Mouse (Mus musculus) neural tube, embryonic 13.5 days (tissue): ENCODE measurements around the gene R3hcc1l. TPM values are rescaled to one million over a fixed set of nuclear protein-coding genes. Genes with fewer than 3 reads are reported as not detected.

ENCODE experiments used
- ATAC-seq: fragments of 200-750 bp; cut with Nextera tagmentation; 2 replicates; pipeline ENCODE4 v1.8.0; 2017; ENCODE audit warnings: low read depth, mild to moderate bottlenecking, moderate TSS enrichment, moderate library complexity
- H3K27ac ChIP-seq: fragments of 300-500 bp; sonication (generic); replicated peaks from 2 replicates; pipeline ENCODE4 v1.5.1; 2015; ENCODE audit warnings: moderate library complexity, mild to moderate bottlenecking, inconsistent platforms
- H3K27me3 ChIP-seq: fragments of 300-500 bp; sonication (generic); 2 replicates; pipeline ENCODE4 v1.6.1; 2015; ENCODE audit warnings: mild to moderate bottlenecking, inconsistent platforms
- H3K36me3 ChIP-seq: fragments of 300-500 bp; sonication (generic); 2 replicates; pipeline ENCODE4 v1.6.1; 2015; ENCODE audit warnings: mild to moderate bottlenecking, inconsistent platforms
- H3K4me1 ChIP-seq: fragments of 300-500 bp; sonication (generic); replicated peaks from 2 replicates; pipeline ENCODE4 v1.6.1; 2015; ENCODE audit warnings: inconsistent platforms
- H3K4me2 ChIP-seq: fragments of 300-500 bp; sonication (generic); 2 replicates; pipeline ENCODE4 v1.6.1; 2015; ENCODE audit warnings: inconsistent platforms, mild to moderate bottlenecking, moderate library complexity
- H3K4me3 ChIP-seq: fragments of 300-500 bp; sonication (generic); 2 replicates; pipeline ENCODE4 v1.5.1; 2015; ENCODE audit warnings: mild to moderate bottlenecking, inconsistent platforms
- H3K9ac ChIP-seq: fragments of 300-500 bp; sonication (generic); 2 replicates; pipeline ENCODE4 v1.6.1; 2015; ENCODE audit warnings: moderate library complexity, mild to moderate bottlenecking, inconsistent platforms
- H3K9me3 ChIP-seq: fragments of 300-500 bp; sonication (generic); 2 replicates; pipeline ENCODE4 v1.6.1; 2016; ENCODE audit warnings: inconsistent platforms
- WGBS: fragments of 180-500 bp; shearing (Covaris S2); methylation state at CpG from one replicate; pipeline ENCODE4 v1.1.7; 2015; 5-methylcytosine and 5-hydroxymethylcytosine counted together
- polyA plus RNA-seq: library from polyadenylated mRNA; unstranded; fragments of >200 nt; fragmentation: Nextera tagmentation; extraction: Ambion mirVana; gene quantifications from 2 replicates; pipeline ENCODE4 v1.2.1, GENCODE M21; 2015

Gene R3hcc1l
- polyA plus RNA-seq, 1 experiment from 2014 or later: 16.2 TPM

- no peak for ATAC-seq
- Histone ChIP-seq H3K36me3 (no peaks in the 10 kb centered on the region), H3K4me2 (no peak overlapping the region), H3K9me3 (no peaks in the 10 kb centered on the region), H3K27me3 (no peaks in the 10 kb centered on the region), H3K27ac (no peak overlapping the region), H3K4me1 (peaks cover 16% of the 10 kb centered on the region), H3K4me3 (no peak overlapping the region), H3K9ac (no peak overlapping the region)
- WGBS: 93% methylated on average over 8 of the region's 8 CpGs
These were observed 2.4 kb upstream of the R3hcc1l start for GRCm38 (mm10) chr19:42516121-42516520.

GRCm38 (mm10) chr19:42517957-42518619 is 471 bp upstream of the R3hcc1l start:
- Histone ChIP-seq H3K4me1 (peaks cover 19% of the 10 kb centered on the region), H3K4me2 (peak overlapping the region; percentile 78), H3K36me3 (no peaks in the 10 kb centered on the region), H3K4me3 (peak overlapping the region; percentile 84), H3K9me3 (no peaks in the 10 kb centered on the region), H3K9ac (peak overlapping the region; percentile 86), H3K27me3 (no peaks in the 10 kb centered on the region), H3K27ac (peak overlapping the region; percentile 74)
- WGBS: 33% methylated on average over 24 of the region's 24 CpGs
- peak; percentile 19 for ATAC-seq

GRCm38 (mm10) chr19:42519760-42520159 is 1.2 kb downstream of the R3hcc1l start:
- Histone ChIP-seq H3K4me2 (peak overlapping the region; percentile 78), H3K36me3 (no peaks in the 10 kb centered on the region), H3K9me3 (no peaks in the 10 kb centered on the region), H3K27ac (no peak overlapping the region), H3K27me3 (no peaks in the 10 kb centered on the region), H3K4me1 (peaks cover 19% of the 10 kb centered on the region), H3K9ac (peak overlapping the region; percentile 86; the same call in 1 of the 2 replicates), H3K4me3 (peak overlapping the region; percentile 84)
- no peak for ATAC-seq
- WGBS: 47% methylated on average over 9 of the region's 9 CpGs

GRCm38 (mm10) chr19:42524703-42525102 is 6.1 kb downstream of the R3hcc1l start:
- Histone ChIP-seq H3K36me3 (no peaks in the 10 kb centered on the region), H3K27me3 (no peaks in the 10 kb centered on the region), H3K4me2 (no peak overlapping the region), H3K4me3 (no peak overlapping the region), H3K27ac (no peak overlapping the region), H3K9ac (no peak overlapping the region), H3K9me3 (no peaks in the 10 kb centered on the region), H3K4me1 (peaks cover 10% of the 10 kb centered on the region)
- 95% methylated on average over 2 of the region's 2 CpGs for WGBS
- no peak for ATAC-seq

- WGBS: 82% methylated on average over 9 of the region's 9 CpGs
- no peak overlapping the region for H3K9ac ChIP-seq
- H3K4me3 ChIP-seq: no peak overlapping the region
- ATAC-seq: no peak
- no peaks in the 10 kb centered on the region for H3K4me1 ChIP-seq
- no peaks in the 10 kb centered on the region for H3K9me3 ChIP-seq
- no peaks in the 10 kb centered on the region for H3K36me3 ChIP-seq
- H3K27ac ChIP-seq: no peak overlapping the region
- H3K27me3 ChIP-seq: no peaks in the 10 kb centered on the region
- no peak overlapping the region for H3K4me2 ChIP-seq
These were observed 11.5 kb downstream of the R3hcc1l start for GRCm38 (mm10) chr19:42529992-42530437.

- no peaks in the 10 kb centered on the region for H3K27me3 ChIP-seq
- no peak for ATAC-seq
- WGBS: 79% methylated on average over 3 of the region's 3 CpGs
- no peaks in the 10 kb centered on the region for H3K36me3 ChIP-seq
- no peak overlapping the region for H3K9ac ChIP-seq
- H3K9me3 ChIP-seq: no peaks in the 10 kb centered on the region
- no peak overlapping the region for H3K4me2 ChIP-seq
- H3K4me3 ChIP-seq: no peak overlapping the region
- H3K4me1 ChIP-seq: peaks cover 2% of the 10 kb centered on the region
- no peak overlapping the region for H3K27ac ChIP-seq
These were observed 15.9 kb downstream of the R3hcc1l start for GRCm38 (mm10) chr19:42534427-42534826.

- H3K9me3 ChIP-seq: no peaks in the 10 kb centered on the region
- H3K27ac ChIP-seq: no peak overlapping the region
- 98% methylated on average over 1 of the region's 1 CpGs for WGBS
- no peaks in the 10 kb centered on the region for H3K36me3 ChIP-seq
- H3K4me2 ChIP-seq: no peak overlapping the region
- no peaks in the 10 kb centered on the region for H3K27me3 ChIP-seq
- ATAC-seq: no peak
- peaks cover 15% of the 10 kb centered on the region for H3K4me1 ChIP-seq
- no peak overlapping the region for H3K9ac ChIP-seq
- no peak overlapping the region for H3K4me3 ChIP-seq
These were observed 19.0 kb downstream of the R3hcc1l start for GRCm38 (mm10) chr19:42537600-42537999.

- ATAC-seq: no peak
- H3K27ac ChIP-seq: peak overlapping the region; percentile 13; the same call in 1 of the 2 replicates
- no peak overlapping the region for H3K9ac ChIP-seq
- no peaks in the 10 kb centered on the region for H3K9me3 ChIP-seq
- H3K4me3 ChIP-seq: no peak overlapping the region
- no peak overlapping the region for H3K4me2 ChIP-seq
- H3K27me3 ChIP-seq: no peaks in the 10 kb centered on the region
- peaks cover 15% of the 10 kb centered on the region for H3K4me1 ChIP-seq
- WGBS: 89% methylated on average over 2 of the region's 2 CpGs
- H3K36me3 ChIP-seq: no peaks in the 10 kb centered on the region
These were observed 20.4 kb downstream of the R3hcc1l start for GRCm38 (mm10) chr19:42538911-42539310.

- H3K4me3 ChIP-seq: no peak overlapping the region
- no peaks in the 10 kb centered on the region for H3K27me3 ChIP-seq
- no peak overlapping the region for H3K9ac ChIP-seq
- H3K36me3 ChIP-seq: no peaks in the 10 kb centered on the region
- 35% methylated on average over 7 of the region's 7 CpGs for WGBS
- peak overlapping the region; percentile 30; the same call in 1 of the 2 replicates for H3K27ac ChIP-seq
- no peaks in the 10 kb centered on the region for H3K9me3 ChIP-seq
- ATAC-seq: no peak
- no peak overlapping the region for H3K4me2 ChIP-seq
- peaks cover 15% of the 10 kb centered on the region for H3K4me1 ChIP-seq
These were observed 21.0 kb downstream of the R3hcc1l start for GRCm38 (mm10) chr19:42539414-42540189.

GRCm38 (mm10) chr19:42540649-42541048 is 22.1 kb downstream of the R3hcc1l start:
- Histone ChIP-seq H3K27ac (no peak overlapping the region), H3K27me3 (no peaks in the 10 kb centered on the region), H3K4me2 (no peak overlapping the region), H3K9me3 (no peaks in the 10 kb centered on the region), H3K9ac (no peak overlapping the region), H3K36me3 (no peaks in the 10 kb centered on the region), H3K4me1 (peaks cover 15% of the 10 kb centered on the region), H3K4me3 (no peak overlapping the region)
- ATAC-seq: peak; percentile 23; the same call in 1 of the 2 replicates
- 29% methylated on average over 3 of the region's 3 CpGs for WGBS

- no peaks in the 10 kb centered on the region for H3K4me1 ChIP-seq
- H3K36me3 ChIP-seq: peaks cover 12% of the 10 kb centered on the region; the same call in 1 of the 2 replicates
- no peaks in the 10 kb centered on the region for H3K27me3 ChIP-seq
- ATAC-seq: no peak
- no peak overlapping the region for H3K4me2 ChIP-seq
- H3K4me3 ChIP-seq: no peak overlapping the region
- 81% methylated on average over 3 of the region's 3 CpGs for WGBS
- H3K9me3 ChIP-seq: no peaks in the 10 kb centered on the region
- H3K9ac ChIP-seq: no peak overlapping the region
- H3K27ac ChIP-seq: no peak overlapping the region
These were observed 40.1 kb downstream of the R3hcc1l start for GRCm38 (mm10) chr19:42558701-42559100.

GRCm38 (mm10) chr19:42561991-42562390 is 43.4 kb downstream of the R3hcc1l start:
- ATAC-seq: no peak
- Histone ChIP-seq H3K9me3 (no peaks in the 10 kb centered on the region), H3K27ac (no peak overlapping the region), H3K4me3 (no peak overlapping the region), H3K9ac (no peak overlapping the region), H3K27me3 (no peaks in the 10 kb centered on the region), H3K4me2 (no peak overlapping the region), H3K36me3 (peaks cover 16% of the 10 kb centered on the region; the same call in 1 of the 2 replicates), H3K4me1 (no peaks in the 10 kb centered on the region)
- WGBS: 92% methylated on average over 1 of the region's 1 CpGs
